Mouse (Mus musculus) thymus, adult 2 months (tissue): ENCODE measurements at regions not wholly inside any gene's neighbourhood (a gene's known extent, or its start where the extent isn't known, plus 50 kb on each side); places are given as distances from the start of the nearest gene placed in this dataset.

Source experiments
- CTCF ChIP-seq: fragments of 200-500 bp; IDR thresholded peaks from 2 replicates; pipeline ENCODE4 v1.5.1; 2012; ENCODE audit warnings: mild to moderate bottlenecking, control low read depth, low read length, moderate library complexity, borderline replicate concordance; ENCODE audit not compliant: control insufficient read depth, poor library complexity, insufficient read depth; ENCODE audit errors: extremely low read depth
- POLR2A ChIP-seq: fragments of 200-500 bp; IDR thresholded peaks from 2 replicates; pipeline ENCODE4 v1.6.1; 2012; ENCODE audit warnings: mild to moderate bottlenecking, low read length, control low read depth, moderate library complexity; ENCODE audit not compliant: control insufficient read depth, poor library complexity, insufficient read depth; ENCODE audit errors: extremely low read depth

DNA sequence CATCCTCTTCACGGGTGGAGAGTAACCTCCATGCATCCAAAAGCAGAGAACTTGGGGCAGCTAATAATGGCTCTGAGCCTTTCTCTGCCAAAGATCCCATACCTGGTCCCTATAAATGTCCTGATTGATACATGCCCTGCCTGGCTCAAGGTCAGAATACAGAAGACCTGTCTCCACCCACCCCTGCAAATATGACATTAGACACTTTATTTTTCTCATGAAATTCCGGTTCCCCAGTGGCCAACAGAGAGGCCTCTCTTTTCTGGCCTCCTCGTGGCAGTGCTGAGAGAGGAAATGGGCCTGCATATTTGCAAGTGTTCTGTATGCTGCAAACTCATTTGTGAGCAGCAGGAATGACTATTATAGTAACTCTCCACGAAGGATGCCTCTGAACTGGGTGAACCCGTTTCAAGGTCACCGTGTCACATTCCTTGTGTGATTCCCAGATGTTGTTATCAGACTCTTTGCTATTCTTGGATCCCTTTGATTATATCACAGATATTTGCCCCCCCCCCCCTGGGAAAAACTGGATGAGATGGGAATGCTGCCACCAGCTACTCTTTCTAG, 188.4 kb upstream of the Ipo5 start:
- TF ChIP-seq CTCF = no peak
- no peak for TF ChIP-seq POLR2A
